In the genomic region with DNA sequence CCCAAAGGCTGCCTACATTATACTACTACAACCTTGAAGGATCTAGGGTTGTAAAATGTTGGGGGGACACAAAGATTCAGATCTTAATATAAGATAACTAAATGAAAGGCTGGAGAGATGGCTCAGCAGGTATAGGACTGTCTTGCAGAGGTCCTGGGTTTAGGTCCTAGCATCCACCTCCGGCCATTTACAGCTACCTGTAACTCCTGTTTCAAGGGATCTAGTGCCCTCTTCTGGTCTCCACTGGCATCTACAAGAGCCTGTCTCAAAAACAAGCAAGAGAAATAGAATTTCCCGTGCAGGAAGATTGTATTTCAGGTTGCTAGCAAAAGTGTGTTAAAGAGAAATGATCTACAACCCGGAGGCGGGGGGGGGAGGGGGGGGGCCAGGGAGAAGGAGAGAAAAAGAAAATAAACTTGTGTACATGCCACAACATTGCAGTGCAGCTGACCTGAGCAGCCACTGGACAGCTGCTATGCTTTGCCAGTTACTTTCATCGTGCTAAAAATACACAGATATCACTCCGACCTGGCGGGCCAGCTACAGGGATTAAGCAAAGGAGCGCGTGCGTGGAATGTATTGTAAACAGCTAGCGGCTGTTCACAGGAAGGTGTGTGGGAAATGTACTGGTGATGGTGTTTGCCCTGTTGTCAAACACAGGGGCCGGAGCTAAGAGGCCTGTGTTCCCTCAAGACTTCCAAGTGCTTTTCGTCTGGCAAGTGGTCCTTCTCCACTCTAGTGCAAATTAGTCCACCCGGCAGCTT, we compare ENCODE assay signal across 8 mouse cellular contexts. TPM values are rescaled to one million over a fixed set of nuclear protein-coding genes. Genes with fewer than 3 reads are reported as not detected.
DNase-seq lines count a peak whose midpoint lies in the region; ATAC-seq and TF ChIP-seq lines count a peak whose summit lies in the region.

No protein-coding gene starts in this region.

- no peak overlapping the region for H3K9ac ChIP-seq in midbrain, embryonic 13.5 days (replicated peaks)
- H3K9ac ChIP-seq in kidney, postnatal 0 days (ENCODE audit: low read depth, low read length): 0 out of 2 replicates have a peak overlapping the region, but pooled peaks have one; percentile 27

- H3K4me3 ChIP-seq in midbrain, embryonic 10.5 days: no peak overlapping the region
- no peak overlapping the region for H3K4me3 ChIP-seq in midbrain, embryonic 13.5 days (replicated peaks)
- H3K4me3 ChIP-seq in bone marrow, adult 2 months (replicated peaks; ENCODE audit: control insufficient read depth, low read depth, low read length): no peak overlapping the region
- no peak overlapping the region for H3K4me3 ChIP-seq in kidney, postnatal 0 days (replicated peaks; ENCODE audit: low read depth, low read length)

- 42% methylated on average over 14 of the region's 14 CpGs for WGBS in midbrain, embryonic 10.5 days
- WGBS in midbrain, embryonic 13.5 days: 46% methylated on average over 14 of the region's 14 CpGs
- 47% methylated on average over 14 of the region's 14 CpGs for WGBS in bone marrow, adult 2 months
- WGBS in kidney, postnatal 0 days: 15% methylated on average over 14 of the region's 14 CpGs

- H3K4me2 ChIP-seq in midbrain, embryonic 13.5 days (replicated peaks): no peak overlapping the region
- peak overlapping the region; percentile 21; the same call in 1 of the 2 replicates for H3K4me2 ChIP-seq in kidney, postnatal 0 days (ENCODE audit: low read length)

- H3K4me1 ChIP-seq in midbrain, embryonic 10.5 days: peaks cover 12% of the 10 kb centered on the region; the same call in 1 of the 2 replicates
- no peaks in the 10 kb centered on the region for H3K4me1 ChIP-seq in midbrain, embryonic 13.5 days (replicated peaks)
- H3K4me1 ChIP-seq in bone marrow, adult 2 months (ENCODE audit: control insufficient read depth, insufficient read depth, low read length): peaks cover 4% of the 10 kb centered on the region; the same call in 1 of the 2 replicates
- H3K4me1 ChIP-seq in kidney, postnatal 0 days (replicated peaks; ENCODE audit: insufficient read depth, low read length): peaks cover 11% of the 10 kb centered on the region

- no peak for ATAC-seq in midbrain, embryonic 13.5 days
- no peak for ATAC-seq in kidney, postnatal 0 days (replicated peaks; ENCODE audit: low FRiP score, low read depth)
- no peak for ATAC-seq in megakaryocyte-erythroid progenitor cell, adult 5-6 weeks (replicated peaks; ENCODE audit: low FRiP score, low TSS enrichment, poor library complexity, severe bottlenecking)

- H3K36me3 ChIP-seq in midbrain, embryonic 10.5 days: no peaks in the 10 kb centered on the region
- H3K36me3 ChIP-seq in midbrain, embryonic 13.5 days: no peaks in the 10 kb centered on the region
- no peaks in the 10 kb centered on the region for H3K36me3 ChIP-seq in kidney, postnatal 0 days (ENCODE audit: insufficient read depth, low read length)

- peak; percentile 42 for DNase-seq in midbrain, embryonic 10.5 days (ENCODE audit: low spot score)
- peak; percentile 35 for DNase-seq in gastrocnemius, postnatal 10 days
- peak; percentile 73 for DNase-seq in kidney, postnatal 0 days (ENCODE audit: low spot score)
- DNase-seq in lung, postnatal 36 days: peak; percentile 85
- no peak for DNase-seq in right cerebral cortex, postnatal 25 days

- no peaks in the 10 kb centered on the region for H3K9me3 ChIP-seq in midbrain, embryonic 10.5 days (replicated peaks)
- H3K9me3 ChIP-seq in midbrain, embryonic 13.5 days: no peaks in the 10 kb centered on the region
- no peaks in the 10 kb centered on the region for H3K9me3 ChIP-seq in kidney, postnatal 0 days (replicated peaks; ENCODE audit: low read length)

- H3K27ac ChIP-seq in midbrain, embryonic 10.5 days (replicated peaks): no peak overlapping the region
- no peak overlapping the region for H3K27ac ChIP-seq in midbrain, embryonic 13.5 days
- H3K27ac ChIP-seq in bone marrow, adult 2 months (ENCODE audit: control insufficient read depth, insufficient read depth, low read depth, low read length, poor library complexity): no peak overlapping the region
- H3K27ac ChIP-seq in kidney, postnatal 0 days: peak overlapping the region; percentile 25; the same call in 1 of the 2 replicates

- peak; percentile 50 for TF ChIP-seq CTCF in bone marrow, adult 2 months (IDR thresholded peaks at IDR 0.05; ENCODE audit: control insufficient read depth, insufficient read depth, low read length)
- peak; percentile 76 for TF ChIP-seq CTCF in kidney, postnatal 0 days (IDR thresholded peaks at IDR 0.05; ENCODE audit: low read depth)

- H3K27me3 ChIP-seq in midbrain, embryonic 10.5 days (ENCODE audit: low read depth, poor library complexity, severe bottlenecking): no peaks in the 10 kb centered on the region
- no peaks in the 10 kb centered on the region for H3K27me3 ChIP-seq in midbrain, embryonic 13.5 days
- no peaks in the 10 kb centered on the region for H3K27me3 ChIP-seq in kidney, postnatal 0 days (ENCODE audit: insufficient read depth, low read length)

- TF ChIP-seq POLR2A in bone marrow, adult 2 months (IDR thresholded peaks at IDR 0.05; ENCODE audit: borderline replicate concordance, control insufficient read depth, low read depth, low read length): no peak

RNA-seq across cellular contexts. Expression of a gene that starts 8.3 kb away (rescaled TPM):
- polyA plus RNA-seq in midbrain, embryonic 10.5 days (2016; fragmentation: Nextera tagmentation; extraction: Ambion mirVana): 10.3 and 10.4 TPM in 2 replicates
- polyA plus RNA-seq in midbrain, embryonic 13.5 days (2015; fragmentation: Nextera tagmentation; extraction: Ambion mirVana): 12.8 and 14.6 TPM in 2 replicates
- 33.5 and 38.8 TPM in 2 replicates for polyA plus RNA-seq in bone marrow, adult 2 months (2011; ENCODE audit: insufficient read depth, insufficient read length, low replicate concordance, missing spikeins)
- total RNA-seq in gastrocnemius, postnatal 10 days (2021): 10 to 100 TPM; 16.3 to 16.9 TPM
- 12.5 and 12.6 TPM in 2 replicates for polyA plus RNA-seq in kidney, postnatal 0 days (2015; fragmentation: Nextera tagmentation; extraction: Ambion mirVana)
- 22.0 and 24.8 TPM in 2 replicates for total RNA-seq in megakaryocyte-erythroid progenitor cell, adult 5-6 weeks (2014; fragmentation: Nextera tagmentation)
- 4.0 and 12.6 TPM in 2 replicates for total RNA-seq in megakaryocyte-erythroid progenitor cell, adult 5-6 weeks (2017)

RNA-seq across cellular contexts. Expression of a gene that starts 13.1 kb away (rescaled TPM):
- polyA plus RNA-seq in midbrain, embryonic 10.5 days (2016; fragmentation: Nextera tagmentation; extraction: Ambion mirVana): 0.21 and 0.67 TPM in 2 replicates
- 0.32 TPM in 1 of 2 replicates, not detected in the other for polyA plus RNA-seq in midbrain, embryonic 13.5 days (2015; fragmentation: Nextera tagmentation; extraction: Ambion mirVana)
- 5.3 TPM in 1 of 2 replicates, not detected in the other for polyA plus RNA-seq in bone marrow, adult 2 months (2011; ENCODE audit: insufficient read depth, insufficient read length, low replicate concordance, missing spikeins)
- total RNA-seq in gastrocnemius, postnatal 10 days (2021): not detected
- polyA plus RNA-seq in kidney, postnatal 0 days (2015; fragmentation: Nextera tagmentation; extraction: Ambion mirVana): 0.46 TPM in 1 of 2 replicates, not detected in the other
- total RNA-seq in megakaryocyte-erythroid progenitor cell, adult 5-6 weeks (2014; fragmentation: Nextera tagmentation): not detected in 2 replicates
- not detected in 2 replicates for total RNA-seq in megakaryocyte-erythroid progenitor cell, adult 5-6 weeks (2017)

RNA-seq across cellular contexts. Expression of a gene that starts 45.1 kb away (rescaled TPM):
- 8.7 and 10.3 TPM in 2 replicates for polyA plus RNA-seq in midbrain, embryonic 10.5 days (2016; fragmentation: Nextera tagmentation; extraction: Ambion mirVana)
- polyA plus RNA-seq in midbrain, embryonic 13.5 days (2015; fragmentation: Nextera tagmentation; extraction: Ambion mirVana): 8.6 and 10.5 TPM in 2 replicates
- 18.0 and 30.8 TPM in 2 replicates for polyA plus RNA-seq in bone marrow, adult 2 months (2011; ENCODE audit: insufficient read depth, insufficient read length, low replicate concordance, missing spikeins)
- total RNA-seq in gastrocnemius, postnatal 10 days (2021): 10 to 100 TPM; 43.8 to 45.4 TPM
- polyA plus RNA-seq in kidney, postnatal 0 days (2015; fragmentation: Nextera tagmentation; extraction: Ambion mirVana): 22.5 and 23.4 TPM in 2 replicates
- 6.0 and 7.7 TPM in 2 replicates for total RNA-seq in megakaryocyte-erythroid progenitor cell, adult 5-6 weeks (2014; fragmentation: Nextera tagmentation)
- total RNA-seq in megakaryocyte-erythroid progenitor cell, adult 5-6 weeks (2017): 3.9 and 4.9 TPM in 2 replicates
